Mouse (Mus musculus) megakaryocyte, adult 5-6 weeks (primary cell): ENCODE measurements around the gene Fam107b. TPM values are rescaled to one million over a fixed set of nuclear protein-coding genes. Genes with fewer than 3 reads are reported as not detected.
"Not testable (repeated sequence)": the region's sequence is repeated elsewhere in the genome, so short reads cannot be mapped to it uniquely, and the experiment has no call there.

ENCODE experiments used
- ATAC-seq: 2 replicates; pipeline ENCODE4 v1.8.0; 2016; ENCODE audit warnings: mild to moderate bottlenecking, inconsistent platforms; ENCODE audit not compliant: poor library complexity, severe bottlenecking
- total RNA-seq, 2 experiments: library from RNA; stranded (forward) in 1 of 2; stranded (reverse) in 1 of 2; fragments of 153-499, 151-499 nt in 1 of 2; fragments of 221-1000, 200-1000 nt in 1 of 2; gene quantifications; 2 replicates each; pipeline versions ENCODE4 v1.2.3 to v1.2.4; 2015 to 2017

Gene Fam107b
- total RNA-seq, 2 experiments from 2014 or later: 805 to 930 TPM

- no peak for ATAC-seq
Observed at GRCm38 (mm10) chr2:3708621-3709020, 138.3 kb downstream of the Fam107b start.

GRCm38 (mm10) chr2:3709882-3710281 lies 139.6 kb downstream of the Fam107b start:
- ATAC-seq: no peak

- ATAC-seq: peak; percentile 17; the same call in 1 of the 2 replicates
Observed at GRCm38 (mm10) chr2:3710521-3710920, 140.2 kb downstream of the Fam107b start.

- ATAC-seq: no peak
Observed at GRCm38 (mm10) chr2:3712369-3713042, 142.2 kb downstream of the Fam107b start.

GRCm38 (mm10) chr2:3713212-3713681 lies 143.0 kb downstream of the Fam107b start:
- ATAC-seq: peak; percentile 81

GRCm38 (mm10) chr2:3713682-3714361 lies 143.5 kb downstream of the Fam107b start:
- peak; percentile 16 for ATAC-seq

- ATAC-seq: no peak
Observed at GRCm38 (mm10) chr2:3714511-3714910, 144.2 kb downstream of the Fam107b start.

- peak; percentile 11 for ATAC-seq
Observed at GRCm38 (mm10) chr2:3715424-3715823, 145.1 kb downstream of the Fam107b start.

GRCm38 (mm10) chr2:3717268-3717667 lies 147.0 kb downstream of the Fam107b start:
- no peak for ATAC-seq

GRCm38 (mm10) chr2:3717847-3718246 lies 147.6 kb downstream of the Fam107b start:
- ATAC-seq: 0 out of 2 replicates have a peak, but pooled peaks have one; percentile 4

- not testable (repeated sequence) for ATAC-seq
Observed at GRCm38 (mm10) chr2:3719436-3720121, 149.3 kb downstream of the Fam107b start.

- ATAC-seq: no peak
Observed at GRCm38 (mm10) chr2:3721107-3721506, 150.8 kb downstream of the Fam107b start.

GRCm38 (mm10) chr2:3721974-3722373 lies 151.7 kb downstream of the Fam107b start:
- no peak for ATAC-seq

GRCm38 (mm10) chr2:3723391-3724106 lies 153.3 kb downstream of the Fam107b start:
- ATAC-seq: peak; percentile 55

- peak; percentile 33 for ATAC-seq
Observed at GRCm38 (mm10) chr2:3726501-3727078, 156.3 kb downstream of the Fam107b start.

GRCm38 (mm10) chr2:3727225-3727930 lies 157.1 kb downstream of the Fam107b start:
- peak; percentile 69 for ATAC-seq

GRCm38 (mm10) chr2:3728090-3728489 lies 157.8 kb downstream of the Fam107b start:
- ATAC-seq: no peak

GRCm38 (mm10) chr2:3729586-3729985 lies 159.3 kb downstream of the Fam107b start:
- ATAC-seq: no peak

- ATAC-seq: no peak
Observed at GRCm38 (mm10) chr2:3730744-3731143, 160.5 kb downstream of the Fam107b start.
